Comparison of ENCODE assay signal across 17 mouse cellular contexts in genomic region chr9:96379551-96379950, GRCm38 (mm10).
"Had no signal": no experiment of that assay in that cellular context is flagged by ENCODE, and none has a peak within 500 bp of the region (broad histone marks: within the 10 kb centered on the region; RNA-seq: fewer than 3 reads in every experiment).

No protein-coding gene starts in this region.

- H3K9me3 ChIP-seq: liver, embryonic 13.5 days; liver, embryonic 15.5 days; lung, embryonic 15.5 days; midbrain, embryonic 13.5 days; midbrain, embryonic 15.5 days; neural tube, embryonic 12.5 days; stomach, embryonic 15.5 days had no signal

- H3K27me3 ChIP-seq: liver, embryonic 13.5 days; liver, embryonic 15.5 days; lung, embryonic 15.5 days; megakaryocyte, embryonic 14.5 days; midbrain, embryonic 13.5 days; midbrain, embryonic 15.5 days; neural tube, embryonic 12.5 days; stomach, embryonic 15.5 days had no signal

- H3K27ac ChIP-seq: liver, embryonic 13.5 days; liver, embryonic 15.5 days; lung, embryonic 15.5 days; macrophage; midbrain, embryonic 13.5 days; midbrain, embryonic 15.5 days; neural tube, embryonic 12.5 days; stomach, embryonic 15.5 days; stomach, postnatal 0 days had no signal

- H3K4me1 ChIP-seq: liver, embryonic 15.5 days; midbrain, embryonic 13.5 days; midbrain, embryonic 15.5 days; neural tube, embryonic 12.5 days; stomach, embryonic 15.5 days had no signal

- H3K36me3 ChIP-seq: liver, embryonic 13.5 days; liver, embryonic 15.5 days; lung, embryonic 15.5 days; midbrain, embryonic 13.5 days; midbrain, embryonic 15.5 days; neural tube, embryonic 12.5 days; stomach, embryonic 15.5 days had no signal

- DNase-seq: liver; liver, embryonic 13.5 days; liver, postnatal 0 days; lung, postnatal 14 days; right cerebral cortex, postnatal 14 days; thymus, adult 2 months; thymus, postnatal 25 days; thymus, postnatal 4 days had no signal

- H3K4me3 ChIP-seq: liver, embryonic 13.5 days; liver, embryonic 15.5 days; lung, embryonic 15.5 days; megakaryocyte, embryonic 14.5 days; midbrain, embryonic 13.5 days; midbrain, embryonic 15.5 days; neural tube, embryonic 12.5 days; stomach, embryonic 15.5 days had no signal
